Mouse (Mus musculus): ENCODE data around the gene Rtl8a.
"Not testable (repeated sequence)": the region's sequence is repeated elsewhere in the genome, so short reads cannot be mapped to it uniquely, and the experiment has no call there.

Rtl8a gene

GRCm38 (mm10) chrX:53642980-53643961, at the start of gene Rtl8a:
TSS of gene Rtl8a (minus strand) at chrX:53643682.
- CTCF ChIA-PET: not testable (repeated sequence)

- CTCF ChIA-PET: no interaction called here
These were observed 49.7 kb upstream of the Rtl8a start for GRCm38 (mm10) chrX:53693141-53693540.

- CTCF ChIA-PET: no interaction called here
These were observed 48.6 kb upstream of the Rtl8a start for GRCm38 (mm10) chrX:53692065-53692464.

GRCm38 (mm10) chrX:53684676-53685075, 41.2 kb upstream of the Rtl8a start:
- CTCF ChIA-PET: not testable (repeated sequence)

GRCm38 (mm10) chrX:53682650-53683049, 39.2 kb upstream of the Rtl8a start:
- CTCF ChIA-PET: not testable (repeated sequence)

- CTCF ChIA-PET: interaction anchor here (0.6 kb wide), 1 partner anchor 13 kb away, joined by 19 read pairs; no protein-coding TSS in a partner anchor
These were observed 33.5 kb upstream of the Rtl8a start for GRCm38 (mm10) chrX:53676943-53677342.

GRCm38 (mm10) chrX:53670696-53671095, 27.2 kb upstream of the Rtl8a start:
- CTCF ChIA-PET: not testable (repeated sequence)

GRCm38 (mm10) chrX:53670294-53670693, 26.8 kb upstream of the Rtl8a start, which contains the start of gene Rtl8b:
TSS of gene Rtl8b (minus strand) at chrX:53670408.
- CTCF ChIA-PET: no interaction called here

- CTCF ChIA-PET: not testable (repeated sequence)
These were observed 26.2 kb upstream of the Rtl8a start for GRCm38 (mm10) chrX:53669557-53670270.

GRCm38 (mm10) chrX:53652917-53653316, 9.4 kb upstream of the Rtl8a start:
- CTCF ChIA-PET: not testable (repeated sequence)

- CTCF ChIA-PET: no interaction called here
These were observed 2.4 kb upstream of the Rtl8a start for GRCm38 (mm10) chrX:53645885-53646284.

- CTCF ChIA-PET: not testable (repeated sequence)
These were observed 890 bp downstream of the Rtl8a start for GRCm38 (mm10) chrX:53642604-53642979.

- CTCF ChIA-PET: not testable (repeated sequence)
These were observed 5.4 kb downstream of the Rtl8a start for GRCm38 (mm10) chrX:53638107-53638506.

- CTCF ChIA-PET: not testable (repeated sequence)
These were observed 32.1 kb downstream of the Rtl8a start for GRCm38 (mm10) chrX:53611395-53611794.

GRCm38 (mm10) chrX:53610571-53610970, 32.9 kb downstream of the Rtl8a start:
- CTCF ChIA-PET: no interaction called here

GRCm38 (mm10) chrX:53608879-53609278, 34.6 kb downstream of the Rtl8a start, which contains the start of gene Gm14597:
TSS of gene Gm14597 (minus strand) at chrX:53608979.
- CTCF ChIA-PET: not testable (repeated sequence)

- CTCF ChIA-PET: no interaction called here
These were observed 35.2 kb downstream of the Rtl8a start for GRCm38 (mm10) chrX:53608122-53608813.

GRCm38 (mm10) chrX:53607242-53608121, 36.0 kb downstream of the Rtl8a start, which contains the start of gene Rtl8c:
TSS of gene Rtl8c (plus strand) at chrX:53608032.
- CTCF ChIA-PET: interaction anchor here (0.7 kb wide), 1 partner anchor 76 kb away, joined by 5 read pairs; no protein-coding TSS in a partner anchor

- CTCF ChIA-PET: not testable (repeated sequence)
These were observed 37.3 kb downstream of the Rtl8a start for GRCm38 (mm10) chrX:53606176-53606575.

GRCm38 (mm10) chrX:53599993-53600392, 43.5 kb downstream of the Rtl8a start:
- CTCF ChIA-PET: not testable (repeated sequence)

Data from spleen, embryonic (tissue).